Mouse (Mus musculus) liver, adult 2 months (tissue): ENCODE results near the gene BC003965. TPM values are rescaled to one million over a fixed set of nuclear protein-coding genes. Genes with fewer than 3 reads are reported as not detected.
"Not testable (repeated sequence)": the region's sequence is repeated elsewhere in the genome, so short reads cannot be mapped to it uniquely, and the experiment has no call there.

Experiments
- DNase-seq: peaks from one replicate; pipeline ENCODE4 v3.0.0-alpha.2; 2011; ENCODE audit warnings: low read depth, low spot score; ENCODE audit errors: extremely low read depth
- H3K27ac ChIP-seq: fragments of 200-500 bp; replicated peaks from 2 replicates; pipeline ENCODE4 v1.5.1; 2012; ENCODE audit warnings: low read depth, mild to moderate bottlenecking, control low read depth, inconsistent platforms, low read length; ENCODE audit not compliant: insufficient read depth
- H3K27me3 ChIP-seq: fragments of 200-500 bp; 2 replicates; pipeline ENCODE4 v1.6.1; 2012; ENCODE audit warnings: mild to moderate bottlenecking, moderate library complexity, low read length, inconsistent platforms; ENCODE audit not compliant: control insufficient read depth, insufficient read depth
- H3K36me3 ChIP-seq: fragments of 200-500 bp; 2 replicates; pipeline ENCODE4 v1.6.1; 2012; ENCODE audit warnings: low read length, inconsistent platforms; ENCODE audit not compliant: control insufficient read depth, insufficient read depth
- H3K4me1 ChIP-seq: fragments of 200-500 bp; 2 replicates; pipeline ENCODE4 v1.6.1; 2011; ENCODE audit warnings: low read length; ENCODE audit not compliant: control insufficient read depth, insufficient read depth
- H3K4me3 ChIP-seq: fragments of 200-500 bp; 2 replicates; pipeline ENCODE4 v1.5.1; 2011; ENCODE audit warnings: low read depth, mild to moderate bottlenecking, control low read depth, low read length, moderate library complexity; ENCODE audit not compliant: insufficient read depth
- H3K79me2 ChIP-seq: fragments of 200-500 bp; 2 replicates; pipeline ENCODE4 v1.6.1; 2012; ENCODE audit warnings: inconsistent platforms, mild to moderate bottlenecking, low read length, moderate library complexity; ENCODE audit not compliant: control insufficient read depth, insufficient read depth
- H3K9ac ChIP-seq: fragments of 200-500 bp; 2 replicates; pipeline ENCODE4 v1.6.1; 2012; ENCODE audit warnings: low read depth, mild to moderate bottlenecking, control low read depth, inconsistent platforms, low read length
- CTCF ChIP-seq: fragments of 200-500 bp; IDR thresholded peaks from 2 replicates; pipeline ENCODE4 v1.5.1; 2011; ENCODE audit warnings: low read depth, low read length, control low read depth
- POLR2A ChIP-seq: fragments of 200-500 bp; IDR thresholded peaks from 2 replicates; pipeline ENCODE4 v1.6.1; 2011; ENCODE audit warnings: low read length, control low read depth; ENCODE audit not compliant: insufficient read depth; ENCODE audit errors: extremely low read depth
- WGBS: fragments of 180-500 bp; shearing (Covaris S2); methylation state at CpG from one replicate; pipeline ENCODE4 v1.1.7; 2018; 5-methylcytosine and 5-hydroxymethylcytosine counted together
- polyA plus RNA-seq: library from polyadenylated mRNA; depleted of rRNA; stranded (reverse); fragments of >200 nt; gene quantifications from 2 replicates; pipeline ENCODE4 v1.2.3, GENCODE M21; 2012; rRNA removed
- total RNA-seq: library from RNA; depleted of rRNA; stranded (reverse); fragments of >200 nt; gene quantifications from 2 replicates; pipeline ENCODE4 v1.2.3, GENCODE M21; 2014; rRNA removed

BC003965 gene
- total and polyA plus RNA-seq, 2 experiments, result 12.1 to 15.4 TPM

DNA sequence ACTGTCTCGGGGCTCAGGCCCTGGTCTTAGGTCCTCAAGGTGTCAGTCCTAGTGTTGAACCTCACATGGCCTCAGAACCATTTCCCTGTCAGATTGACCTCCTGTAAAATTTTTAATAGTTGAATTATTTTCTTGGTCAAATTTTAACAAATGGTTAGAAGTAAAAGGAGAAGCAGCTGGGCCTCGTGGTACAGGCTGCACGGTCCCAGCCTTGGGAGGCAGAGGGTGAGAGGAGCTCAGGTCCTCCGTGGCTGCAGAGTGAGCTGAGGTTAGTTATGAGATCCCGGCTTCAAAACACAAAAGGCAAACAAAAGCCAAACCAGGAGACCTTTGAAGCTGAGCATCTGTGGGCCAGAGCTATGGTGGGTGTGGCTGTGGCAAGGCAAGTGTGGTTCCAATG, 43.6 kb downstream of the BC003965 start:
- Histone ChIP-seq H3K79me2 (peaks cover 23% of the 10 kb centered on the region), H3K4me3 (no peak overlapping the region), H3K27ac (no peak overlapping the region), H3K4me1 (peaks cover 27% of the 10 kb centered on the region), H3K27me3 (no peaks in the 10 kb centered on the region), H3K36me3 (peaks cover 2% of the 10 kb centered on the region; the same call in 1 of the 2 replicates), H3K9ac (no peak overlapping the region)
- TF ChIP-seq CTCF (no peak), POLR2A (no peak)
- DNase-seq, result peak; percentile 23
- 60% methylated on average over 5 of the region's 5 CpGs for WGBS

DNA sequence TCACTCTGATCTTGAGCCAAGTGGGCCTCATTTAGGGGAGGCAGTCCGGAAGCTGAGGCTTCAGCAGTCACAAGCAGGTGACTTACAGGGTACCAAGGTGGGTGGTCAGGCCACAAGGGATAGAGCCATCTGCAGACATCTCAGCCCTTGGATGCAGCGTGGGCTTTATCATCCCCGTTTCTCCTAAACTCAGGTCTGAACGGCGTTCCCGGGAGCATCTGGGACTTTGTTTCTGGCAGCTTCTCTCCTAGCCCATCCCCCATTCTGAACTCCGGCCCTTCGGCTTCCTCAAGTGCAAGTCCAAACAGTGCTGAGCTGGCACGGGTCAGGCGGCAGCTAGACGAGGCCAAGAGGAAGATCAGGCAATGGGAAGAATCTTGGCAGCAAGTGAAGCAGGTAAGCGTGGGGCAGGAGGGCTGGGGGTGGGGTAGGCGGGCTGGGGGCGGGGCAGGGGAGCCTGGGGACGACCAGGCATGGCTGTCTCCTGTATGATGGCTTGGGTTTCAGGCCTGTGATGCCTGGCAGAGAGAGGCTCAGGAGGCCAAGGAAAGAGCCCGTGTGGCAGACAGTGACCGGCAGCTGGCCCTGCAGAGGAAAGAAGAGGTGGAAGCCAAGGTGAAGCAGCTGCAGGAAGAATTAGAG, 45.8 kb downstream of the BC003965 start:
- not testable (repeated sequence) for H3K36me3 ChIP-seq, H3K79me2 ChIP-seq, H3K9ac ChIP-seq, H3K4me3 ChIP-seq, H3K27me3 ChIP-seq
- WGBS, result 19% methylated on average over 17 of the region's 17 CpGs
- peak; percentile 63 for DNase-seq
- peaks cover 17% of the 10 kb centered on the region for H3K4me1 ChIP-seq
- H3K27ac ChIP-seq, result peak overlapping the region; percentile 30

DNA sequence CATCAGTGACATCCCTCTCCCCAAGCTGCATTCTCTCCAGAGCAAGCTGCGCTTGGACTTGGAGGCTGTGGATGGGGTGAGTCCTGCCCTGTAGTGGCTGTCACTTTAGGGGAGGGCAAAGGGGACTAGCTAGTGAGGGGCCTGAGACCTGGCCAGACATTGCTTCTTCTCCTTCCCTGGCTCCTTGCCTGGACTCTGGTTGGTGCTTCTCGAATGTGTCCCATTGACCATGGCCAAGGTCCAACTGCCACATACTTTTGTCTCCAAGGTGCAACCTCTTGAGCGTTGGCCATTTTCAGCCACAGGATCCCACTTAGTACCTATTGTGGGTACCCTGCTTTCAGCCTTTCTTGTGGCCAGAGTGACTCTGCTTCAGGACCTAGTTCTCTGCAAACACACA, 46.3 kb downstream of the BC003965 start:
- H3K9ac ChIP-seq, result no peak overlapping the region
- no peak for TF ChIP-seq CTCF
- TF ChIP-seq POLR2A, result no peak
- peaks cover 5% of the 10 kb centered on the region; the same call in 1 of the 2 replicates for H3K36me3 ChIP-seq

DNA sequence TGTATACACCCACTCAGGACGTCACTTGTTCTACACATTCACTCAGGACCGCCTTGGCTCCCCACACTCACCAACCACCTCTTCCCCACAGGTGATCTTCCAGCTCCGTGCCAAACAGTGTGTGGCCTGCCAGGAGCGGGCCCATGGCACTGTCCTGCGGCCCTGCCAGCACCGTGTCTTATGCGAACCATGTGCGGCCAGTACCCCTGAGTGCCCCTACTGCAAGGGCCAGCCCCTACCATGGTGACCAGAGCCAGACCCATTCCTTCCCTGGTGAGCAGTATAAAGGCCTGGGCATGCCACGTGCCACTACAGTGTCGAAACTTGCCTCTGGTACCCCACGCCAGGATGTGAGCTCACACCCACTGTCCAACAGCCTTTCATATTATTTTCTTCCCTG, 47.3 kb downstream of the BC003965 start:
- H3K27ac ChIP-seq, H3K27me3 ChIP-seq, DNase-seq, H3K4me3 ChIP-seq, H3K79me2 ChIP-seq, H3K9ac ChIP-seq, H3K36me3 ChIP-seq: not testable (repeated sequence)
- WGBS, result 96% methylated on average over 6 of the region's 11 CpGs
- peaks cover 17% of the 10 kb centered on the region for H3K4me1 ChIP-seq

More for the DNA sequence above, 46.3 kb downstream of the BC003965 start:
- H3K27me3 ChIP-seq, result no peaks in the 10 kb centered on the region
- H3K4me1 ChIP-seq, result peaks cover 17% of the 10 kb centered on the region
- 41% methylated on average over 3 of the region's 3 CpGs for WGBS
- peak; percentile 32 for DNase-seq
- H3K4me3 ChIP-seq, result no peak overlapping the region
- H3K27ac ChIP-seq, result peak overlapping the region; percentile 30
- peaks cover 2% of the 10 kb centered on the region; the same call in 1 of the 2 replicates for H3K79me2 ChIP-seq

DNA sequence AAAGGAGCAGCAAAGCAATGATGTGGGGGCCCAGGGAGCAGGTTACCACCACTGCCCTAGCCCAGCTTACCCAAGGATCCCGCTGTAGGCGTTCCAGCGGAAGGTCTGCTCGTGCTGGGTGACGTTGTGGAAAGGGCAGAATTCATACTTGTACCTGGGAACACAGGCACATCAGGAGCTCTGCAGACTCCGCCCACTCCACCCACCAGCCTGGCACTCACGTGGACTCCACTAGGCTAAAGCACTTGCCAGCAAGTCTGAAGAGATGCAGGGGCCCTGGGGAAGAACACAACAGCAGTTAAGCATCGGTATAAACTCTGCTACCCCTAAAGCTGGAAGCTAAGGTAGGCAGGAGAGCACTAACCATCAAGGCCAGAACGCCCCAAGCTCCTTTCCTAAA, 51.3 kb downstream of the BC003965 start:
- Histone ChIP-seq H3K4me1 (peaks cover 6% of the 10 kb centered on the region; the same call in 1 of the 2 replicates), H3K9ac (no peak overlapping the region), H3K79me2 (peaks cover 4% of the 10 kb centered on the region; the same call in 1 of the 2 replicates), H3K27me3 (no peaks in the 10 kb centered on the region), H3K36me3 (peaks cover 5% of the 10 kb centered on the region; the same call in 1 of the 2 replicates), H3K4me3 (no peak overlapping the region), H3K27ac (no peak overlapping the region)
- no peak for DNase-seq
- TF ChIP-seq CTCF, result no peak
- no peak for TF ChIP-seq POLR2A
- WGBS, result 83% methylated on average over 9 of the region's 9 CpGs

Other genes starting within 250 kb of the BC003965 start
- 11.7 and 16.1 TPM in 2 replicates for gene Mapk8ip3, start 247.6 kb upstream of the BC003965 start, total RNA-seq
- gene Mapk8ip3, start 247.6 kb upstream of the BC003965 start, polyA plus RNA-seq, result 23.2 and 51.4 TPM in 2 replicates
- gene Jpt2, start 223.9 kb upstream of the BC003965 start, total RNA-seq, result 29.0 and 34.3 TPM in 2 replicates
- gene Jpt2, start 223.9 kb upstream of the BC003965 start, polyA plus RNA-seq, result 12.1 and 12.2 TPM in 2 replicates
- gene Cramp1l, start 168.8 kb upstream of the BC003965 start, total RNA-seq, result 2.7 and 2.9 TPM in 2 replicates
- gene Cramp1l, start 168.8 kb upstream of the BC003965 start, polyA plus RNA-seq, result 4.2 and 6.5 TPM in 2 replicates
- 4.6 and 5.4 TPM in 2 replicates for gene Ift140, start 168.5 kb upstream of the BC003965 start, total RNA-seq
- 3.4 and 3.6 TPM in 2 replicates for gene Ift140, start 168.5 kb upstream of the BC003965 start, polyA plus RNA-seq
- 22.3 and 23.9 TPM in 2 replicates for gene Tmem204, start 101.0 kb upstream of the BC003965 start, total RNA-seq
- 15.7 and 19.1 TPM in 2 replicates for gene Tmem204, start 101.0 kb upstream of the BC003965 start, polyA plus RNA-seq
- 3.2 and 5.4 TPM in 2 replicates for gene Telo2, start 68.6 kb upstream of the BC003965 start, total RNA-seq
- gene Telo2, start 68.6 kb upstream of the BC003965 start, polyA plus RNA-seq, result 5.7 and 7.3 TPM in 2 replicates
- not detected in 2 replicates for gene Ptx4, start 63.8 kb upstream of the BC003965 start, total RNA-seq
- not detected in 2 replicates for gene Ptx4, start 63.8 kb upstream of the BC003965 start, polyA plus RNA-seq
- gene Clcn7, start 51.2 kb upstream of the BC003965 start, total RNA-seq, result 16.7 and 17.9 TPM in 2 replicates
- 25.2 and 30.5 TPM in 2 replicates for gene Clcn7, start 51.2 kb upstream of the BC003965 start, polyA plus RNA-seq
- gene Ccdc154, start 22.1 kb upstream of the BC003965 start, total RNA-seq, result 0.13 TPM in 1 of 2 replicates, not detected in the other
- gene Ccdc154, start 22.1 kb upstream of the BC003965 start, polyA plus RNA-seq, result 0.07 TPM in 1 of 2 replicates, not detected in the other
- not detected in 2 replicates for gene Gm38655, start 9.1 kb upstream of the BC003965 start, total RNA-seq
- gene Gm38655, start 9.1 kb upstream of the BC003965 start, polyA plus RNA-seq, result not detected in 2 replicates
- gene Unkl, start 3.8 kb downstream of the BC003965 start, total RNA-seq, result 9.4 and 10.4 TPM in 2 replicates
- 28.0 and 29.0 TPM in 2 replicates for gene Unkl, start 3.8 kb downstream of the BC003965 start, polyA plus RNA-seq
- 32.1 and 33.0 TPM in 2 replicates for gene Gnptg, start 55.6 kb downstream of the BC003965 start, total RNA-seq
- 37.4 and 41.4 TPM in 2 replicates for gene Gnptg, start 55.6 kb downstream of the BC003965 start, polyA plus RNA-seq
- gene Tsr3, start 55.6 kb downstream of the BC003965 start, total RNA-seq, result 14.0 and 16.7 TPM in 2 replicates
- gene Tsr3, start 55.6 kb downstream of the BC003965 start, polyA plus RNA-seq, result 18.8 and 19.3 TPM in 2 replicates
- 0.13 and 0.18 TPM in 2 replicates for gene Baiap3, start 71.8 kb downstream of the BC003965 start, total RNA-seq
- 0.43 and 1.2 TPM in 2 replicates for gene Baiap3, start 71.8 kb downstream of the BC003965 start, polyA plus RNA-seq
- gene Ube2i, start 90.1 kb downstream of the BC003965 start, total RNA-seq, result 92.9 and 103 TPM in 2 replicates
- 62.4 and 80.0 TPM in 2 replicates for gene Ube2i, start 90.1 kb downstream of the BC003965 start, polyA plus RNA-seq
- not detected in 2 replicates for gene Prss34, start 113.8 kb downstream of the BC003965 start, total RNA-seq
- gene Prss34, start 113.8 kb downstream of the BC003965 start, polyA plus RNA-seq, result not detected in 2 replicates
- gene Prss28, start 124.1 kb downstream of the BC003965 start, total RNA-seq, result not detected in 2 replicates
- not detected in 2 replicates for gene Prss28, start 124.1 kb downstream of the BC003965 start, polyA plus RNA-seq
- not detected in 2 replicates for gene Prss29, start 134.1 kb downstream of the BC003965 start, total RNA-seq
- gene Prss29, start 134.1 kb downstream of the BC003965 start, polyA plus RNA-seq, result not detected in 2 replicates
- not detected in 2 replicates for gene Tpsab1, start 161.0 kb downstream of the BC003965 start, total RNA-seq
- gene Tpsab1, start 161.0 kb downstream of the BC003965 start, polyA plus RNA-seq, result not detected in 2 replicates
- not detected in 2 replicates for gene Tpsb2, start 181.8 kb downstream of the BC003965 start, total RNA-seq
- gene Tpsb2, start 181.8 kb downstream of the BC003965 start, polyA plus RNA-seq, result not detected in 2 replicates
- gene Tpsg1, start 184.7 kb downstream of the BC003965 start, total RNA-seq, result not detected in 2 replicates
- gene Tpsg1, start 184.7 kb downstream of the BC003965 start, polyA plus RNA-seq, result 0.12 TPM in 1 of 2 replicates, not detected in the other
- 0.27 TPM in 1 of 2 replicates, not detected in the other for gene Cacna1h, start 249.2 kb downstream of the BC003965 start, total RNA-seq
- 0.02 and 0.05 TPM in 2 replicates for gene Cacna1h, start 249.2 kb downstream of the BC003965 start, polyA plus RNA-seq